Mouse (Mus musculus): ENCODE measurements at regions not wholly inside any gene's neighbourhood (a gene's known extent, or its start where the extent isn't known, plus 50 kb on each side); places are given as distances from the start of the nearest gene placed in this dataset.

DNA sequence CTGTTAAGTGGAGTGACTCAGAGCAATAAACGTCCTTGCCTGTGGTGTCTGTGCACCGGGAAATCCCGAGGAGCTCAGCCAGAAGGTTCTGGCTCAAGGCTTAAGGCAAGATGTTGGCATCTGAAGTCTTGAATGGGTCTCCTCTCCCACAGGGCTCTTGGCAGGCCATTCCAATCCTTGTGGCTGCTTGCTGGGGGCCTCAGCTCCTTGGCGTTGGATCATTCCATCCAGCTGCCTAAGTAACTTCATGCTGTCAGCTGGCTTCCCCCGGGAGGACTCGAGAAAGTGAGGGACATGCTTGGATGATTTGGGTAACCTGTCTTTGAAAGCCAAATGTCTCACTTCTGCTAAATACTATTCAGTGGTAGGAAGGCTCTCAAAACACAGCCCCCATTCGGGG, 174.0 kb upstream of the Cops8 start:
- Histone ChIP-seq H3K36me3 (ENCODE audit: control insufficient read depth, insufficient read depth, low read length) (no peaks in the 10 kb centered on the region), H3K4me1 (ENCODE audit: control insufficient read depth, insufficient read depth, insufficient read length) (no peaks in the 10 kb centered on the region), H3K27ac (ENCODE audit: insufficient read depth, low read length) (no peak overlapping the region), H3K27me3 (ENCODE audit: control insufficient read depth, insufficient read depth, low read length) (no peaks in the 10 kb centered on the region), H3K4me3 (ENCODE audit: extremely low read depth, insufficient read depth, insufficient read length) (no peak overlapping the region)
- DNase-seq (ENCODE audit: low read depth in 1 of 2, low spot score in 2 of 2), result no peak
- 46% methylated on average over 7 of the region's 7 CpGs for WGBS
- TF ChIP-seq CTCF (IDR thresholded peaks at IDR 0.05; ENCODE audit: extremely low read depth, insufficient read depth, insufficient read length, insufficient replicate concordance) (no peak), POLR2A (IDR thresholded peaks at IDR 0.05; ENCODE audit: low read depth, low read length) (no peak)

DNA sequence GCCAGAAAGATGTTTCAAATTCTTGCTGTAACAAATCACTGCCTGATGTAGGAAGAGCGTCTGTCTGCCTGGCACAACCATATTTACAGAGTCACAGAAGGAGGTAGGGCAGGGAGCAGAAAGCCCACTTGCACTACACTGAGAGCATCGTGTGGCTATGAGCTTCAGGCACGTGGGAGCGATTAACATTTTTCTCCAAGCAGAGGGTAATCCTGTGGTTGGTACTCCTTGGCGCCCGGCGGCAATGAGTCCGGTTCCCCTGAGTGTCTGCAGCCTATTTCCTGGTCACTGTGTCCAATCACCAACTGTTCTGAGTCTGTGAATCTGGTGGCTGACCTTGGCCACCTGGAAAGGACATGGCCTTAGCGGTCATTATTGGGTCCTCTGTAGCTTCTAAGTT, 172.3 kb upstream of the Cops8 start:
- Histone ChIP-seq H3K27me3 (ENCODE audit: control insufficient read depth, insufficient read depth, low read length) (no peaks in the 10 kb centered on the region), H3K36me3 (ENCODE audit: control insufficient read depth, insufficient read depth, low read length) (no peaks in the 10 kb centered on the region), H3K27ac (ENCODE audit: insufficient read depth, low read length) (no peak overlapping the region), H3K4me3 (ENCODE audit: extremely low read depth, insufficient read depth, insufficient read length) (no peak overlapping the region), H3K4me1 (ENCODE audit: control insufficient read depth, insufficient read depth, insufficient read length) (no peaks in the 10 kb centered on the region)
- 93% methylated on average over 9 of the region's 9 CpGs for WGBS
- no peak for TF ChIP-seq POLR2A (IDR thresholded peaks at IDR 0.05; ENCODE audit: low read depth, low read length)
- TF ChIP-seq CTCF (IDR thresholded peaks at IDR 0.05; ENCODE audit: extremely low read depth, insufficient read depth, insufficient read length, insufficient replicate concordance), result no peak
- DNase-seq (ENCODE audit: low read depth in 1 of 2, low spot score in 2 of 2), result no peak

DNA sequence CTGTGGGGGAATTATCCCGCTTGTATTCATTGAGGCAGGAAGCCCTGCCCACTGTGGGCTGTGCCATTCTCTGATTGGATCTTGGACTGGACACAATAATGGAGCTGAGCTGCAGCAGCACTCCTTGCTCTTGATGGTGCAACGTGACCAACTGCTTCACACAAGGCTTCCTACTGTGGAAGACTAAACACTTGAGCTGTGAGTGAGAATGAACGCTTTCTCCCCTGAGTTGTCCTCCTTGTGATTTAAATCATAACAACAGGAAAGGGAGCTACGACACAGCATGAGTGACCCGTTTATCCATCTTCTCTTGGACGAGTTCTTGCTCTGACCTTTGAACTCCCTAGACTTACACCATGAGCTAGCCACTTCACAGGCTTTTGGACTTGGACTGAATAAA, 171.0 kb upstream of the Cops8 start:
- Histone ChIP-seq H3K27ac (ENCODE audit: insufficient read depth, low read length) (no peak overlapping the region), H3K36me3 (ENCODE audit: control insufficient read depth, insufficient read depth, low read length) (no peaks in the 10 kb centered on the region), H3K27me3 (ENCODE audit: control insufficient read depth, insufficient read depth, low read length) (no peaks in the 10 kb centered on the region), H3K4me1 (ENCODE audit: control insufficient read depth, insufficient read depth, insufficient read length) (no peaks in the 10 kb centered on the region), H3K4me3 (ENCODE audit: extremely low read depth, insufficient read depth, insufficient read length) (no peak overlapping the region)
- no peak for TF ChIP-seq CTCF (IDR thresholded peaks at IDR 0.05; ENCODE audit: extremely low read depth, insufficient read depth, insufficient read length, insufficient replicate concordance)
- no peak for TF ChIP-seq POLR2A (IDR thresholded peaks at IDR 0.05; ENCODE audit: low read depth, low read length)
- no peak for DNase-seq (ENCODE audit: low read depth in 1 of 2, low spot score in 2 of 2)
- WGBS, result 78% methylated on average over 6 of the region's 6 CpGs

DNA sequence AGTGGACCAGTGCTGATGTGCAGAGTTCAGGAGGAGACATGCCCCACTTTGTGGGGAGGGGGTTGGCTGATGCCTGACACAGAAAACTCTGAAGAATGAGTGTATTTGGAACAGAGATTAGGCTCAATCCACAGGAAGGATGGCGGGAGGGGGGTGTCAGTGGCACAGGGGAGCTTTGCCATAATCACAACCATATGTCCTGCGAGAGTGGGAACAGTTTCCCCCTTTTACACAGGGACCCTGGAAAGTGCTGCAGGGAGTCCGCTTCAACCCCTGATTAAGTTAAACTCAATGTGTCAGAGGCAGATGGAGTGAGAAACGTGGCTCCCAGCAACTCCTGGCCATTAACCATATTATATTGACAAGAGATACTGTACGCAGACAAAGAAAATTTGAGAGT, 168.9 kb upstream of the Cops8 start:
- Histone ChIP-seq H3K27me3 (ENCODE audit: control insufficient read depth, insufficient read depth, low read length) (no peaks in the 10 kb centered on the region), H3K36me3 (ENCODE audit: control insufficient read depth, insufficient read depth, low read length) (no peaks in the 10 kb centered on the region), H3K4me3 (ENCODE audit: extremely low read depth, insufficient read depth, insufficient read length) (no peak overlapping the region), H3K4me1 (ENCODE audit: control insufficient read depth, insufficient read depth, insufficient read length) (no peaks in the 10 kb centered on the region), H3K27ac (ENCODE audit: insufficient read depth, low read length) (no peak overlapping the region)
- 81% methylated on average over 5 of the region's 5 CpGs for WGBS
- no peak for DNase-seq (ENCODE audit: low read depth in 1 of 2, low spot score in 2 of 2)
- TF ChIP-seq CTCF (IDR thresholded peaks at IDR 0.05; ENCODE audit: extremely low read depth, insufficient read depth, insufficient read length, insufficient replicate concordance) (no peak), POLR2A (IDR thresholded peaks at IDR 0.05; ENCODE audit: low read depth, low read length) (no peak)

DNA sequence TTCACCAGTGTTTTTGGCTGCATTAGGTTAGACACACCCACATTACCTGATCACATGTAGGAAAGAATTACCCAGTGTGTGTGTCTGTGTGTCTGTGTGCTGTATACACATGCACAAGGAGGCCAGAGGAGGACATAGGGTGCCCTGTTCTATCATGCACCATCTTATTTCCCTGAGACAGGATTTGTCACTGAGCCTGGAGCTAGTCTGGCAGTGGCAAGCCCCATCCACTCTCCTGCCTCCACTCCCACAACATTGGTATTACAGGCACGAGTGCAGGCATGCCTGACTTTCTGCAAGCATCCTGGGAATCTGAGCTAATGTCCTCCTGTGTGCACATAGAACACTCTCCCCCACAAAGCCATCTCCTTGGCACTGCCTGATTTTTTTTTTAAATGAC, 162.1 kb upstream of the Cops8 start:
- Histone ChIP-seq H3K4me1 (ENCODE audit: control insufficient read depth, insufficient read depth, insufficient read length) (no peaks in the 10 kb centered on the region), H3K27me3 (ENCODE audit: control insufficient read depth, insufficient read depth, low read length) (no peaks in the 10 kb centered on the region), H3K27ac (ENCODE audit: insufficient read depth, low read length) (no peak overlapping the region), H3K36me3 (ENCODE audit: control insufficient read depth, insufficient read depth, low read length) (no peaks in the 10 kb centered on the region), H3K4me3 (ENCODE audit: extremely low read depth, insufficient read depth, insufficient read length) (no peak overlapping the region)
- TF ChIP-seq POLR2A (IDR thresholded peaks at IDR 0.05; ENCODE audit: low read depth, low read length), result no peak
- TF ChIP-seq CTCF (IDR thresholded peaks at IDR 0.05; ENCODE audit: extremely low read depth, insufficient read depth, insufficient read length, insufficient replicate concordance), result no peak
- no peak for DNase-seq (ENCODE audit: low read depth in 1 of 2, low spot score in 2 of 2)
- WGBS, result 54% methylated on average over 1 of the region's 1 CpGs

DNA sequence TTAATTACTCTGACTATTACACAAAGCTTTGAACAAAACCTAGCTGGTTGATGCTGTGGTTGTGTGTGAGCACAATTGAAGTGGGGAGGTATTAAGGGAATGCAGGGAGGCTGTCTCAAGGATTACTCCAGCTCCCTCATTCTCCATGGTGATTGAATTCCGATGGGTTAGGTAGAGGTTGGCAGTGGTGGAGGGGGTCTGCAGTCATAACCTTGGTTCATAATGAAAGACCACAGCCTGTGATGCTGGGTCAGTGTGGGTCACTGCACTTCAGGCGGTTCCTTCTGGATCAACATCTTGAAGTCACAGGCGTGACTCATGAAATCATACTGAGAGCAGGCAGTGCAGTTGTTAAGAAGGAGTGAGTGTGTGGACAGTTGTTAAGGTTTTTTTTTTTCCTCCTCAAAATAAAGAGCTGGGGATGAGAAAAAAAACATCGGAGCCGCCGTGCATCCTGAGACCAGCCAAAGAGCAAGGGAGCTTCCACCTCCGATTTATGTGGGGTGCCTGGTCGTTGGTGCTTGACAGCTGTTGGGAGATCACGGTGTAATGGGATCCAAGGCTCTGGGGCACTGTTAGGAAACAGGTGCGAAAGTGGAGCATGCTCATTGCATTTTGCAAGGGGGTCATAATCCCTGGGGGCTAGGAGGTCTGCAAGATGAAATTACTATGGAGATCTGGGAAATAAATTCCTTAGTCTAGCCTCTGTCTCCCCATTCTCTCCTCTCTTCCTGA, 161.5 kb upstream of the Cops8 start:
- DNase-seq (ENCODE audit: low read depth in 1 of 2, low spot score in 2 of 2), result no peak
- TF ChIP-seq CTCF (IDR thresholded peaks at IDR 0.05; ENCODE audit: extremely low read depth, insufficient read depth, insufficient read length, insufficient replicate concordance), result no peak
- TF ChIP-seq POLR2A (IDR thresholded peaks at IDR 0.05; ENCODE audit: low read depth, low read length), result no peak
- 75% methylated on average over 10 of the region's 10 CpGs for WGBS
- Histone ChIP-seq H3K4me3 (ENCODE audit: extremely low read depth, insufficient read depth, insufficient read length) (no peak overlapping the region), H3K4me1 (ENCODE audit: control insufficient read depth, insufficient read depth, insufficient read length) (no peaks in the 10 kb centered on the region), H3K27ac (ENCODE audit: insufficient read depth, low read length) (no peak overlapping the region), H3K27me3 (ENCODE audit: control insufficient read depth, insufficient read depth, low read length) (no peaks in the 10 kb centered on the region), H3K36me3 (ENCODE audit: control insufficient read depth, insufficient read depth, low read length) (no peaks in the 10 kb centered on the region)
